Mouse (Mus musculus) olfactory bulb, adult 2 months (tissue): ENCODE results near the gene Olfr816. TPM values are rescaled to one million over a fixed set of nuclear protein-coding genes. Genes with fewer than 3 reads are reported as not detected.
"Not testable (repeated sequence)": the region's sequence is repeated elsewhere in the genome, so short reads cannot be mapped to it uniquely, and the experiment has no call there.

ENCODE experiments used
- H3K27ac ChIP-seq: fragments of 200-500 bp; 2 replicates; pipeline ENCODE4 v1.5.1; 2012; ENCODE audit warnings: low read depth, low read length; ENCODE audit not compliant: insufficient read depth
- H3K4me1 ChIP-seq: fragments of 200-500 bp; 2 replicates; pipeline ENCODE4 v1.6.1; 2012; ENCODE audit warnings: low read length; ENCODE audit not compliant: control insufficient read depth, insufficient read depth
- H3K4me3 ChIP-seq: fragments of 200-500 bp; 2 replicates; pipeline ENCODE4 v1.5.1; 2012; ENCODE audit warnings: mild to moderate bottlenecking, low read depth, low read length, moderate library complexity; ENCODE audit not compliant: insufficient read depth
- CTCF ChIP-seq: fragments of 200-500 bp; IDR thresholded peaks from 2 replicates; pipeline ENCODE4 v1.5.1; 2012; ENCODE audit warnings: low read depth, mild to moderate bottlenecking, low read length, moderate library complexity; ENCODE audit not compliant: insufficient read depth
- POLR2A ChIP-seq: fragments of 200-500 bp; IDR thresholded peaks from 2 replicates; pipeline ENCODE4 v1.6.1; 2012; ENCODE audit warnings: mild to moderate bottlenecking, low read depth, low read length, moderate library complexity; ENCODE audit not compliant: insufficient read depth
- WGBS: fragments of 180-500 bp; shearing (Covaris S2); methylation state at CpG from one replicate; pipeline ENCODE4 v1.1.7; 2018; 5-methylcytosine and 5-hydroxymethylcytosine counted together
- polyA plus RNA-seq: library from polyadenylated mRNA; stranded (reverse); fragments of >200 nt; gene quantifications from 2 replicates; pipeline ENCODE4 v1.2.4, GENCODE M21; 2012; ENCODE audit warnings: low replicate concordance; ENCODE audit not compliant: missing spikeins, insufficient read depth, insufficient read length

The Olfr816 gene
- polyA plus RNA-seq = not detected in 2 replicates

DNA sequence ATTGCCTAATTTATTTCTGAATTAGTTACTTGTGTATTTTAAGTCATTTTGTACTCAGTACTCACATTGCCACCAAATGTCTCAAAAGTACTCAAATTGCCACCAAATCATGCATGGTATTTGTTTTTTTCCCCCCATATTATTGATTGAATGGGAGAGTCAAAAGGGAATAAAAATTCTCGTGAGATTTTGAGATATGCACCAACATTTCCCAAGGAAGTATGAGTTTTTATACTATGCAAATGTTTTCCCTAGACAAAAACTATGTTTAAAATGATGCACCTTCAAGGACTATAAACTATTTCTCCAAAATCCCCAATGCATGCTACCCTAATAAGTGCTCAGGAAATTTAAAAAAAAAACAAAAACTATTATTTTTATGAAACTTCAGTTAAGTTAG lies at the start of gene Olfr816:
Gene Olfr816, minus strand, starts transcription at position 101 of the 400 bp plus-strand sequence.
- TF ChIP-seq CTCF = no peak
- no peak for TF ChIP-seq POLR2A
- Histone ChIP-seq H3K4me1 (no peaks in the 10 kb centered on the region), H3K27ac (no peak within 1 kb of the TSS), H3K4me3 (no peak within 1 kb of the TSS)
- WGBS = 63% methylated on average over 1 of the region's 1 CpGs

DNA sequence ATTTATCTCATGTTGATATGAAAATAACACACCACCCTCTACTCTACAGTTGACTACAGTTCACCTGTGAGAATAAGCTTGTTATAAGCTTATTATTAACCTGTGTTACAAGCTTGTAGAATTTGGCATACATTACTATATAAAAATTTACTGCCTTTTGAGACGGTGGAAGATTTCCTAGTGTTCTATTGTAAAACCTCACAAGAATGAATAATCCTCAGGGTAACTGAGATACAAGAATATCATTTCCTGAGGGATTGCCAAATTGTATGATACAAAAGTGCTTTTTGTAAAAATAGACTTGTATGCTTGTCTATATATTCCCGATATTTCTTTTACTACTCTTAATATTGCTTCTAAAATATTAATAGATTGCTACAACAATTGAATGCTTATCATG lies 33.6 kb upstream of the Olfr816 start, which contains the start of gene Olfr818:
Gene Olfr818, minus strand, starts transcription at position 101 of the 400 bp plus-strand sequence.
- no peak for TF ChIP-seq CTCF
- no peak for TF ChIP-seq POLR2A
- 90% methylated on average over 2 of the region's 2 CpGs for WGBS
- H3K4me1 ChIP-seq = no peaks in the 10 kb centered on the region
- H3K27ac ChIP-seq = no peak within 1 kb of the TSS
- no peak within 1 kb of the TSS for H3K4me3 ChIP-seq

DNA sequence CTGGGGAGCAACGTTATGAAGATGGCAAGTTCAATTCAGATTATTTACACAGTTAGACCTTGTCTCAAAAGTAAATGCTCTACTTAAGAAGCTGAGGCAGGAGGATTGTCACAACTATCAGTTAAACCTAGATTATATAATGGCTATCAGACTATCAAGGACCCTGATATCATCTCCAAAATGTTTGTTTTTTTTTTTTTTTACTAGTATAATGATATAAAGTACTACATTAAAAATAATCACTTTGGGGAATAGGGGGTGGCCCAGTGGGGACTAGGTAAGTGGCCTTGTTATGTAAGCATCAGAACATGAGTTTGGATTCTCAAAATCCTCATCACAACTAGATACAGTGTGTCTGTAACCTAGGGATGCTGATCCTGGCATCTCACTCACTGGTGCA lies 9.6 kb downstream of the Olfr816 start, which contains the start of gene Olfr815:
Gene Olfr815, minus strand, starts transcription at position 101 of the 400 bp plus-strand sequence.
- not testable (repeated sequence) for H3K27ac ChIP-seq, H3K4me1 ChIP-seq, H3K4me3 ChIP-seq
- 71% methylated on average over 1 of the region's 1 CpGs for WGBS

DNA sequence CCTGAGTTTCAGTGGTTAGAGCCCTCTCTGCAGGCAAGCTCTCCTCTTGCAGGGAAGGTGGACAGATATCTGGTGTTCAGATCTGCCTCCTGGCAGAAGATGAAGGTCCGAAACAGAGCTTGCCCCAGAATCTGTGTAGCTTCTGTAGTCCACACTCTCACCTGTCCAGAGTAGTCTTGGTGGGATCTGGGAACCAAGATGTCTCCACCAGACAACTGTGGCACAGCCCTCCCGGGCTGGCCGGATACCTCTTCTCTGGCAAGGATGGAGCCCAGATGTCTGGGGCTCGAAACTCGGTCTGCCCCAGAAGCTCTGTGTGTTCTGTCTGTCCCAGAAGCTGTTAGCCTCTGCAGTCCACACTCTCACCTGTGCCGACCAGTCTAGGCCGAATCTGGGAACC lies 29.5 kb downstream of the Olfr816 start:
- Histone ChIP-seq H3K4me3 (no peak overlapping the region), H3K27ac (no peak overlapping the region), H3K4me1 (no peaks in the 10 kb centered on the region)
- TF ChIP-seq POLR2A (no peak), CTCF (no peak)
- 95% methylated on average over 7 of the region's 7 CpGs for WGBS

DNA sequence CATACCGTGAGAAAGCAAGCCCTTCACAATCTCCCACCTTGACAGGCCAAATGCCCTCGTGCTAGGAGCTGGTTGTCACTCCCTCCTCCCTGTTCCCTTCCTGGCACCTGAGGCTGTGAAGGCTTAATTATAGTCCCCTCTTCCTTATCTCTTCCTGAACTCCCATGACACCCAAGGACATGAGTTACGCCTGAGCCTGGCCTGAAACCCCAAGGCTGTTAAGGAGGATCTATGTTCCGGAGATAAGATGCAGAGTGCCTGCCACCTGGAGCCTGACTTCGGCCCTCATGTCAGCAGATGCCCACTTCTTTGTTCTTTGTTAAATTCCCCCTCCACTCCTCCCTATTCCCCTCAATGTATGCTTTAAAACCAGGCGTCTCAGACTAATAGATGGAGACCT lies 29.9 kb downstream of the Olfr816 start:
- H3K4me1 ChIP-seq, H3K4me3 ChIP-seq, H3K27ac ChIP-seq: not testable (repeated sequence)
- WGBS = 90% methylated on average over 6 of the region's 6 CpGs

DNA sequence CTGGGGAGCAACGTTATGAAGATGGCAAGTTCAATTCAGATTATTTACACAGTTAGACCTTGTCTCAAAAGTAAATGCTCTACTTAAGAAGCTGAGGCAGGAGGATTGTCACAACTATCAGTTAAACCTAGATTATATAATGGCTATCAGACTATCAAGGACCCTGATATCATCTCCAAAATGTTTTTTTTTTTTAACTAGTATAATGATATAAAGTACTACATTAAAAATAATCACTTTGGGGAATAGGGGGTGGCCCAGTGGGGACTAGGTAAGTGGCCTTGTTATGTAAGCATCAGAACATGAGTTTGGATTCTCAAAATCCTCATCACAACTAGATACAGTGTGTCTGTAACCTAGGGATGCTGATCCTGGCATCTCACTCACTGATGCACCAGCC lies 35.6 kb downstream of the Olfr816 start, which contains the start of gene Olfr814:
Gene Olfr814, minus strand, starts transcription at position 101 of the 400 bp plus-strand sequence.
- H3K4me3 ChIP-seq, H3K4me1 ChIP-seq, H3K27ac ChIP-seq: not testable (repeated sequence)
- WGBS = 50% methylated on average over 1 of the region's 1 CpGs

Other genes with a start within 250 kb of the Olfr816 start
- not detected in 2 replicates for gene Olfr801, start 241.7 kb downstream of the Olfr816 start, polyA plus RNA-seq
- not detected in 2 replicates for gene Olfr802, start 227.4 kb downstream of the Olfr816 start, polyA plus RNA-seq
- gene Olfr803, start 221.3 kb downstream of the Olfr816 start, polyA plus RNA-seq = not detected in 2 replicates
- not detected in 2 replicates for gene Olfr804, start 212.4 kb downstream of the Olfr816 start, polyA plus RNA-seq
- not detected in 2 replicates for gene Olfr805, start 186.2 kb downstream of the Olfr816 start, polyA plus RNA-seq
- gene Olfr806, start 173.7 kb downstream of the Olfr816 start, polyA plus RNA-seq = not detected in 2 replicates
- gene Olfr807, start 157.8 kb downstream of the Olfr816 start, polyA plus RNA-seq = not detected in 2 replicates
- gene Olfr808, start 150.1 kb downstream of the Olfr816 start, polyA plus RNA-seq = not detected in 2 replicates
- gene Olfr809, start 141.0 kb downstream of the Olfr816 start, polyA plus RNA-seq = not detected in 2 replicates
- not detected in 2 replicates for gene Olfr810, start 120.7 kb downstream of the Olfr816 start, polyA plus RNA-seq
- not detected in 2 replicates for gene Olfr811, start 111.2 kb downstream of the Olfr816 start, polyA plus RNA-seq
- not detected in 2 replicates for gene Olfr812, start 69.5 kb downstream of the Olfr816 start, polyA plus RNA-seq
- not detected in 2 replicates for gene Olfr813, start 60.2 kb downstream of the Olfr816 start, polyA plus RNA-seq
- gene Olfr814, start 35.7 kb downstream of the Olfr816 start, polyA plus RNA-seq = not detected in 2 replicates
- not detected in 2 replicates for gene Olfr815, start 9.7 kb downstream of the Olfr816 start, polyA plus RNA-seq
- not detected in 2 replicates for gene Olfr818, start 33.5 kb upstream of the Olfr816 start, polyA plus RNA-seq
- not detected in 2 replicates for gene Olfr819, start 51.7 kb upstream of the Olfr816 start, polyA plus RNA-seq
- gene Olfr247, start 60.5 kb upstream of the Olfr816 start, polyA plus RNA-seq = not detected in 2 replicates
- gene Gm10310, start 69.5 kb upstream of the Olfr816 start, polyA plus RNA-seq = not detected in 2 replicates
- gene Olfr820, start 97.0 kb upstream of the Olfr816 start, polyA plus RNA-seq = not detected in 2 replicates
- gene Olfr821, start 114.8 kb upstream of the Olfr816 start, polyA plus RNA-seq = not detected in 2 replicates
- gene Olfr822, start 155.6 kb upstream of the Olfr816 start, polyA plus RNA-seq = not detected in 2 replicates
- gene Olfr823, start 199.8 kb upstream of the Olfr816 start, polyA plus RNA-seq = not detected in 2 replicates
- gene Olfr824, start 214.4 kb upstream of the Olfr816 start, polyA plus RNA-seq = not detected in 2 replicates